Mouse (Mus musculus) CH12.LX (cell line): ENCODE data around the gene Rtp3. TPM values are rescaled to one million over a fixed set of nuclear protein-coding genes. Genes with fewer than 3 reads are reported as not detected.

Experiments
- DNase-seq: peaks from one replicate; pipeline ENCODE4 v3.0.0-alpha.2; 2013; ENCODE audit errors: extremely low read depth
- H3K27ac ChIP-seq: 2 replicates; pipeline ENCODE4 v1.5.1; 2012; ENCODE audit warnings: low read depth, mild to moderate bottlenecking, control low read depth, moderate library complexity; ENCODE audit not compliant: insufficient read depth
- H3K27me3 ChIP-seq: replicated peaks from 2 replicates; pipeline ENCODE3; 2012; ENCODE audit warnings: inconsistent platforms
- H3K36me3 ChIP-seq, 2 experiments: replicated peaks in 1 of 2; 2 replicates each; pipeline versions ENCODE3 to v1.6.1; 2012; ENCODE audit warnings: inconsistent platforms in 1 of 2, low read length in 1 of 2, mild to moderate bottlenecking in 1 of 2, mixed read lengths in 1 of 2, moderate library complexity in 1 of 2; ENCODE audit not compliant: control insufficient read depth in 1 of 2, insufficient read depth in 1 of 2
- H3K4me1 ChIP-seq, 2 experiments: 2 replicates each; pipeline ENCODE4 v1.6.1; 2012; ENCODE audit warnings: inconsistent platforms in 1 of 2, moderate library complexity in 1 of 2; ENCODE audit not compliant: insufficient read depth in 2 of 2, control insufficient read depth in 1 of 2
- H3K4me2 ChIP-seq: 2 replicates; pipeline ENCODE4 v1.6.1; 2012; ENCODE audit warnings: low read depth, mild to moderate bottlenecking, control low read depth; ENCODE audit not compliant: poor library complexity, insufficient read depth, severe bottlenecking
- H3K4me3 ChIP-seq, 3 experiments: fragments of 150-350 bp in 1 of 3; sonication (generic) in 1 of 3; replicated peaks in 1 of 3; 2 replicates each; pipeline versions ENCODE3 to v1.5.1; 2011 to 2012; ENCODE audit warnings: low read depth in 2 of 3, low read length in 2 of 3, mild to moderate bottlenecking in 2 of 3, moderate library complexity in 2 of 3, control low read depth in 1 of 3, improper control_type of control experiment in 1 of 3, inconsistent platforms in 1 of 3, mixed read lengths in 1 of 3; ENCODE audit not compliant: poor library complexity in 1 of 3
- H3K79me2 ChIP-seq: replicated peaks from 2 replicates; pipeline ENCODE4 v1.6.1; 2012; ENCODE audit warnings: mild to moderate bottlenecking, moderate library complexity; ENCODE audit not compliant: control insufficient read depth, poor library complexity, insufficient read depth, severe bottlenecking; ENCODE audit errors: extremely low read depth
- H3K9ac ChIP-seq: 2 replicates; pipeline ENCODE4 v1.6.1; 2012; ENCODE audit warnings: low read depth, mild to moderate bottlenecking, control low read depth, moderate library complexity; ENCODE audit not compliant: insufficient read depth
- H3K9me3 ChIP-seq: replicated peaks from 2 replicates; pipeline ENCODE3; 2012; ENCODE audit warnings: low read length, inconsistent platforms, mixed read lengths
- BHLHE40 ChIP-seq: IDR thresholded peaks from 2 replicates; pipeline ENCODE4 v1.6.1; 2011; ENCODE audit warnings: mild to moderate bottlenecking, low read depth, low read length, improper control_type of control experiment
- CHD1 ChIP-seq: IDR thresholded peaks from 2 replicates; pipeline ENCODE4 v1.6.1; 2012; ENCODE audit warnings: low read depth, low read length, improper control_type of control experiment, inconsistent platforms
- CHD2 ChIP-seq: IDR thresholded peaks from 2 replicates; pipeline ENCODE4 v1.6.1; 2011; ENCODE audit warnings: low read length, improper control_type of control experiment
- CTCF ChIP-seq, 2 experiments: IDR thresholded peaks in 1 of 2; conservative IDR thresholded peaks in 1 of 2; 2 replicates each; pipeline ENCODE4 v1.5.1; 2011 to 2012; ENCODE audit warnings: low read depth in 2 of 2, low read length in 2 of 2, improper control_type of control experiment in 1 of 2, inconsistent platforms in 1 of 2, mild to moderate bottlenecking in 1 of 2, moderate library complexity in 1 of 2
- E2F4 ChIP-seq: IDR thresholded peaks from 2 replicates; pipeline ENCODE4 v1.6.1; 2011; ENCODE audit warnings: low read depth, low read length, improper control_type of control experiment; ENCODE audit not compliant: insufficient replicate concordance
- ELF1 ChIP-seq: IDR thresholded peaks from 2 replicates; pipeline ENCODE4 v1.6.1; 2014; ENCODE audit warnings: low read depth, mild to moderate bottlenecking, inconsistent platforms, low read length, improper control_type of control experiment
- EP300 ChIP-seq: IDR thresholded peaks from 2 replicates; pipeline ENCODE4 v1.6.1; 2011; ENCODE audit warnings: low read length, improper control_type of control experiment
- ETS1 ChIP-seq: conservative IDR thresholded peaks from 2 replicates; pipeline ENCODE4 v1.6.1; 2012; ENCODE audit warnings: low read depth, mild to moderate bottlenecking, inconsistent platforms, low read length, improper control_type of control experiment, moderate library complexity
- GABPA ChIP-seq: IDR thresholded peaks from 2 replicates; pipeline ENCODE4 v1.6.1; 2012; ENCODE audit warnings: low read depth, low read length, improper control_type of control experiment, inconsistent platforms; ENCODE audit not compliant: insufficient replicate concordance
- HCFC1 ChIP-seq: IDR thresholded peaks from 2 replicates; pipeline ENCODE4 v1.6.1; 2012; ENCODE audit warnings: low read depth, mild to moderate bottlenecking, inconsistent platforms, low read length, improper control_type of control experiment
- IRF4 ChIP-seq: IDR thresholded peaks from 2 replicates; pipeline ENCODE4 v1.6.1; 2014; ENCODE audit warnings: low read depth, mild to moderate bottlenecking, inconsistent platforms, low read length, improper control_type of control experiment
- JUN ChIP-seq: IDR thresholded peaks from 2 replicates; pipeline ENCODE4 v1.6.1; 2011; ENCODE audit warnings: low read depth, mild to moderate bottlenecking, low read length, improper control_type of control experiment, moderate library complexity; ENCODE audit not compliant: insufficient read depth
- JUND ChIP-seq: conservative IDR thresholded peaks from 2 replicates; pipeline ENCODE4 v1.6.1; 2011; ENCODE audit warnings: low read depth, low read length, improper control_type of control experiment
- KAT2A ChIP-seq: IDR thresholded peaks from 2 replicates; pipeline ENCODE4 v1.6.1; 2012; ENCODE audit warnings: low read length, improper control_type of control experiment, inconsistent platforms; ENCODE audit not compliant: insufficient replicate concordance
- MAFK ChIP-seq: IDR thresholded peaks from 2 replicates; pipeline ENCODE4 v1.6.1; 2011; ENCODE audit warnings: low read length, improper control_type of control experiment; ENCODE audit not compliant: insufficient replicate concordance
- MAX ChIP-seq: IDR thresholded peaks from 2 replicates; pipeline ENCODE4 v1.6.1; 2011; ENCODE audit warnings: low read length, improper control_type of control experiment
- MAZ ChIP-seq: IDR thresholded peaks from 2 replicates; pipeline ENCODE4 v1.6.1; 2012; ENCODE audit warnings: low read depth, mild to moderate bottlenecking, inconsistent platforms, low read length, improper control_type of control experiment, moderate library complexity
- MEF2A ChIP-seq: IDR thresholded peaks from 2 replicates; pipeline ENCODE4 v1.6.1; 2014; ENCODE audit warnings: low read depth, mild to moderate bottlenecking, inconsistent platforms, low read length, improper control_type of control experiment, borderline replicate concordance
- MXI1 ChIP-seq: IDR thresholded peaks from 2 replicates; pipeline ENCODE4 v1.6.1; 2011; ENCODE audit warnings: mild to moderate bottlenecking, low read depth, low read length, improper control_type of control experiment
- MYC ChIP-seq: IDR thresholded peaks from 2 replicates; pipeline ENCODE4 v1.6.1; 2011; ENCODE audit warnings: low read depth, mild to moderate bottlenecking, improper control_type of control experiment, low read length
- NELFE ChIP-seq: IDR thresholded peaks from 2 replicates; pipeline ENCODE4 v1.6.1; 2011; ENCODE audit warnings: low read depth, low read length, improper control_type of control experiment
- NRF1 ChIP-seq: IDR thresholded peaks from 2 replicates; pipeline ENCODE4 v1.6.1; 2014; ENCODE audit warnings: low read depth, mild to moderate bottlenecking, inconsistent platforms, low read length, improper control_type of control experiment, moderate library complexity
- PAX5 ChIP-seq: IDR thresholded peaks from 2 replicates; pipeline ENCODE4 v1.6.1; 2012; ENCODE audit warnings: low read length, inconsistent platforms, mixed read lengths
- POLR2A ChIP-seq: IDR thresholded peaks from 2 replicates; pipeline ENCODE4 v1.6.1; 2011; ENCODE audit warnings: low read depth, mild to moderate bottlenecking, improper control_type of control experiment, low read length
- POLR2AphosphoS2 ChIP-seq: IDR thresholded peaks from 2 replicates; pipeline ENCODE4 v1.6.1; 2011; ENCODE audit warnings: low read depth, low read length, improper control_type of control experiment
- RAD21 ChIP-seq: IDR thresholded peaks from 2 replicates; pipeline ENCODE4 v1.6.1; 2011; ENCODE audit warnings: low read depth, mild to moderate bottlenecking, low read length, improper control_type of control experiment, moderate library complexity
- RCOR1 ChIP-seq: conservative IDR thresholded peaks from 2 replicates; pipeline ENCODE4 v1.6.1; 2012; ENCODE audit warnings: low read depth, mild to moderate bottlenecking, inconsistent platforms, low read length, improper control_type of control experiment
- SIN3A ChIP-seq: IDR thresholded peaks from 2 replicates; pipeline ENCODE4 v1.6.1; 2012; ENCODE audit warnings: low read length, improper control_type of control experiment, inconsistent platforms
- SMC3 ChIP-seq: IDR thresholded peaks from 2 replicates; pipeline ENCODE4 v1.6.1; 2011; ENCODE audit warnings: low read depth, low read length, improper control_type of control experiment
- TBP ChIP-seq: conservative IDR thresholded peaks from 2 replicates; pipeline ENCODE4 v1.6.1; 2011; ENCODE audit warnings: low read depth, low read length, improper control_type of control experiment
- TCF12 ChIP-seq: IDR thresholded peaks from 2 replicates; pipeline ENCODE4 v1.6.1; 2014; ENCODE audit warnings: low read depth, mild to moderate bottlenecking, inconsistent platforms, low read length, improper control_type of control experiment
- UBTF ChIP-seq: IDR thresholded peaks from 2 replicates; pipeline ENCODE4 v1.6.1; 2012; ENCODE audit warnings: low read depth, mild to moderate bottlenecking, inconsistent platforms, low read length, improper control_type of control experiment, moderate library complexity
- USF1 ChIP-seq: IDR thresholded peaks from 2 replicates; pipeline ENCODE4 v1.6.1; 2014; ENCODE audit warnings: low read depth, mild to moderate bottlenecking, inconsistent platforms, low read length, improper control_type of control experiment
- USF2 ChIP-seq: conservative IDR thresholded peaks from 2 replicates; pipeline ENCODE4 v1.6.1; 2011; ENCODE audit warnings: low read depth, low read length, improper control_type of control experiment
- ZC3H11A ChIP-seq: IDR thresholded peaks from 2 replicates; pipeline ENCODE4 v1.6.1; 2012; ENCODE audit warnings: low read depth, mild to moderate bottlenecking, inconsistent platforms, low read length, improper control_type of control experiment
- ZKSCAN1 ChIP-seq: IDR thresholded peaks from 2 replicates; pipeline ENCODE4 v1.6.1; 2012; ENCODE audit warnings: low read depth, inconsistent platforms, low read length, improper control_type of control experiment, borderline replicate concordance
- ZMIZ1 ChIP-seq: IDR thresholded peaks from 2 replicates; pipeline ENCODE4 v1.6.1; 2012; ENCODE audit warnings: low read depth, mild to moderate bottlenecking, inconsistent platforms, low read length, improper control_type of control experiment
- ZNF384 ChIP-seq: IDR thresholded peaks from 2 replicates; pipeline ENCODE4 v1.6.1; 2012; ENCODE audit warnings: low read depth, low read length, improper control_type of control experiment, inconsistent platforms
- dilution Hi-C: fragments of 300-500 bp; cut with MboI; formaldehyde crosslinking; loops from 2 replicates; pipeline ENCODE4 v1.14.3; 2020; ENCODE audit warnings: low sequenced_read_pairs; ENCODE audit not compliant: extremely low pct_unique_long_range_greater_than_20kb, extremely low pct_ligation_motif_present
- in situ Hi-C: fragments of 300-500 bp; cut with MboI; formaldehyde crosslinking; loops from 3 replicates; pipeline ENCODE4 v1.14.3; 2019; ENCODE audit warnings: low sequenced_read_pairs, low pct_ligation_motif_present, low pct_unique_long_range_greater_than_20kb, mixed read lengths
- polyA plus RNA-seq: library from polyadenylated mRNA; unstranded; fragments of >175 nt; gene quantifications from 2 replicates; pipeline ENCODE4 v1.2.1, GENCODE M21; 2012; ENCODE audit warnings: low read depth; ENCODE audit not compliant: insufficient read length
- total RNA-seq, 2 experiments: library from RNA; depleted of rRNA; stranded (reverse); fragments of 300-350 nt in 1 of 2; fragments of >200 nt in 1 of 2; gene quantifications; 2 replicates each; pipeline ENCODE4 v1.2.3; 2012 to 2014

The Rtp3 gene
- total and polyA plus RNA-seq, 3 experiments = not detected

DNA sequence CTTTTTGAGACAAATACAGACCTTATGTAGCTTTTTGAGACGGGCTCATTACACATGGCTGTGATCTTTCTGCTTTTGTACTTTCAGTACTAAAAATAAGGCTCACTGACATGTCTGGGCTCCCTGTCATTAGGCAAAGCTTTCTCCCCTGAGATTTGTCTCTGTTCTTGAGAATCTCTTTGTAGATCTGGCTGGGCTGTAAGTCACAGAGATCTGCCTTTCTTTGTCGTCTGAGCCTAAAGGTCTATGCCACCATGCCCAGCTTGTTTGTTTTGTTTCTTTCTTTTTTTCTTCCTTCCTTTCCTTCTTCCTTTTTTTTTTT lies 24.5 kb downstream of the Rtp3 start:
- dilution Hi-C loops (no loop called here), in situ Hi-C loops (no loop called here)
- peak overlapping the region; percentile 69 for H3K9ac ChIP-seq

GRCm38 (mm10) chr9:110965062-110965909 lies 25.1 kb downstream of the Rtp3 start:
- peak; percentile 98 for DNase-seq
- in situ Hi-C loops = no loop called here
- Histone ChIP-seq H3K4me3 (peak overlapping the region; percentile 49 to 55 (median 54)), H3K4me2 (peak overlapping the region; percentile 60), H3K9ac (peak overlapping the region; percentile 69), H3K9me3 (no peaks in the 10 kb centered on the region), H3K27me3 (no peaks in the 10 kb centered on the region), H3K36me3 (peaks cover 0 to 11% of the 10 kb centered on the region in 2 experiments), H3K4me1 (peaks cover 0 to 9% of the 10 kb centered on the region in 2 experiments; a peak in 2 of 4 replicates), H3K79me2 (no peaks in the 10 kb centered on the region), H3K27ac (peak overlapping the region; percentile 93)
- dilution Hi-C loops = no loop called here
- TF ChIP-seq GABPA (no peak), PAX5 (no peak), ZMIZ1 (peak; percentile 58; the same call in 1 of the 2 replicates), KAT2A (peak; percentile 46; the same call in 1 of the 2 replicates), E2F4 (0 out of 2 replicates have a peak, but pooled peaks have one; percentile 70), ELF1 (peak; percentile 91), NELFE (peak; percentile 65), ETS1 (0 out of 2 replicates have a peak, but pooled peaks have one; percentile 29), MXI1 (peak; percentile 71; the same call in 1 of the 2 replicates), JUN (no peak; the same call in 1 of the 2 replicates), CTCF (conservative IDR thresholded peaks at IDR 0.05 in 1 of 2, IDR thresholded peaks at IDR 0.05 in 1 of 2; ENCODE audit: low read depth in 2 of 2, low read length in 2 of 2) (peak; percentile 49 to 84), POLR2A (peak; percentile 64), RAD21 (peak; percentile 17), ZC3H11A (no peak), POLR2AphosphoS2 (peak; percentile 65; the same call in 1 of the 2 replicates)

More for the DNA sequence above, 24.5 kb downstream of the Rtp3 start:
- Histone ChIP-seq H3K4me2 (peak overlapping the region; percentile 60), H3K79me2 (no peaks in the 10 kb centered on the region), H3K4me3 (peak overlapping the region; percentile 49 to 55 (median 54)), H3K9me3 (no peaks in the 10 kb centered on the region), H3K36me3 (peaks cover 0 to 11% of the 10 kb centered on the region in 2 experiments), H3K27me3 (no peaks in the 10 kb centered on the region), H3K4me1 (peaks cover 0 to 9% of the 10 kb centered on the region in 2 experiments; a peak in 2 of 4 replicates), H3K27ac (peak overlapping the region; percentile 93)
- TF ChIP-seq MAZ (peak; percentile 49; the same call in 1 of the 2 replicates), CHD1 (no peak), E2F4 (no peak), MXI1 (0 out of 2 replicates have a peak, but pooled peaks have one; percentile 13), MYC (0 out of 2 replicates have a peak, but pooled peaks have one; percentile 31), MEF2A (peak; percentile 91), UBTF (no peak), JUN (no peak), HCFC1 (no peak), PAX5 (no peak), ZMIZ1 (no peak; the same call in 1 of the 2 replicates), RCOR1 (no peak), MAFK (no peak), CHD2 (0 out of 2 replicates have a peak, but pooled peaks have one; percentile 9), TBP (no peak), ZNF384 (peak; percentile 60; the same call in 1 of the 2 replicates), TCF12 (peak; percentile 44; the same call in 1 of the 2 replicates), CTCF (conservative IDR thresholded peaks at IDR 0.05 in 1 of 2, IDR thresholded peaks at IDR 0.05 in 1 of 2; ENCODE audit: low read depth in 2 of 2, low read length in 2 of 2) (no peak), JUND (no peak), USF2 (no peak), ZKSCAN1 (no peak), ZC3H11A (no peak), EP300 (no peak; the same call in 1 of the 2 replicates), BHLHE40 (no peak), NRF1 (no peak), SIN3A (0 out of 2 replicates have a peak, but pooled peaks have one; percentile 55), KAT2A (no peak), ETS1 (no peak; the same call in none of the 2 replicates), RAD21 (no peak), GABPA (no peak), IRF4 (no peak; the same call in 1 of the 2 replicates), USF1 (no peak), SMC3 (no peak), ELF1 (no peak), POLR2A (no peak), POLR2AphosphoS2 (no peak), NELFE (no peak; the same call in 1 of the 2 replicates), MAX (no peak)
- peak; percentile 66 for DNase-seq
